Mouse (Mus musculus) regulatory T cell (primary cell): ENCODE data around the gene Lacc1.
"Not testable (repeated sequence)": the region's sequence is repeated elsewhere in the genome, so short reads cannot be mapped to it uniquely, and the experiment has no call there.

Experiments used
- in situ Hi-C: fragments of 300-600 bp; cut with MboI, MseI; formaldehyde crosslinking; loops from one replicate; pipeline ENCODE4 v1.15.1; 2025; ENCODE audit warnings: high pct_unique_total_duplicates

Lacc1 gene

GRCm38 (mm10) chr14:77036226-77037046, at the start of gene Lacc1, which contains the start of gene Ccdc122:
Gene Lacc1 (minus strand): TSS chr14:77036904.
Gene Ccdc122 (plus strand): TSS chr14:77036772.
- in situ Hi-C loops: no loop called here

- in situ Hi-C loops: no loop called here
Measured at GRCm38 (mm10) chr14:77081248-77081647, 44.5 kb upstream of the Lacc1 start.

DNA sequence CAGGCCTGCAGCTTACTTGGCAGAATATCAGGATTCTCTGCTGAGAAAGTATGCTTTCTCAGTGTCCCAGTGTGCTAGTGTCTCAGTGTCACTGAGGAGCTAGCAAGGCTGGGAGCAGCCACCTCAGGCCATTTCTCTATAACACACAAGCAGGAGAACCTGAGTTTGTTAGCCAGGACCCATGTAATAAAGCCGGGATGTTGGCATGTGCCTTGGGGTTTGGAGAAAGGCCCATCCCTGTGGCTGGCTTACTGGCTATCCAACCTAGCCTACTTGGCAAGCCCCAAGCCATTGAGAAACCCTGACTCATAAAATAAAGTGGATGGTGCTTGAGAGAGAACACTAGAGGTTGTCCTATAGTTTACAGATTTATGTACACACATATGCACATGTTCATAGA, 32.7 kb upstream of the Lacc1 start:
- in situ Hi-C loops: no loop called here

GRCm38 (mm10) chr14:77053288-77053687, 16.6 kb upstream of the Lacc1 start:
- in situ Hi-C loops: no loop called here

- in situ Hi-C loops: no loop called here
Measured at GRCm38 (mm10) chr14:77037832-77038425, 1.2 kb upstream of the Lacc1 start.

DNA sequence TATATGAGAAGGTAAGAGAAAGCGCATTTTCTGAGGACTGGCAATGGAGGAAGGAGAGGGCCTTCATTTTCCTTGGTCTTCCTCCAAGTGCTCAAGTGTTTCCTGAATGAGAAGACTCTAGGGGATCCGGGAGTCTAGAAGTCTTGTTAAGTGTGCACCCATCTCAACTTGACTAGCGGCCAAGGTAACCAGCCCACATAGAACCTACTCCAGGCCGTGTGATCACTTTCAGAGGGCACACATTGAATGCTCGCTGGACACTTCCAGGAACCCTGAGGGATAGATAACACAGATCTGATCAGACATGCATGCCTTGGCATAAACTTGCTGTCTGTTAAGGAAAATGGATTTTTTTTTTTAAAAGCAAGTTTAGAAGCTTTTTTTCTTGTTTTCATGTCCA, 626 bp upstream of the Lacc1 start:
- in situ Hi-C loops: no loop called here

DNA sequence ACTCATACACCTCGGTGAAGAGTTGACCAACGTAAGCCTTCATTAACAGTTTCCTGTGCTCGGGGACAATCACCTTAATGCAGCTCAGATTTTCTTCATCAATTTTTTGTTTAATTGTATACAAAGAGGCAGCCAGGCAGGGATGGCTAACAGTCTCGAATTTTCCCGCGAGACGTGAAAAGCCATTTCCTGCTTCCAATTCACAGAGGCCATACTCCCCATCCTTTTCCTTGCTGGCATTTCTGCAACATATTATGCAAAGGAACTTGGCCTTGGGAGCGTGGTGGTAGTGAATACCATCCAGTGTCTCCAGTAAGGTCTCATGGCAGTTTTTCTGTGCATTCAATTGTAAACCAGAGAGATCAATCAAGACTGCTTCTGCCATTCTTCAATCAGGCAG, 1.7 kb downstream of the Lacc1 start:
- in situ Hi-C loops: no loop called here

- in situ Hi-C loops: no loop called here
Measured at GRCm38 (mm10) chr14:77034175-77034915, 2.4 kb downstream of the Lacc1 start.

GRCm38 (mm10) chr14:77033391-77033790, 3.3 kb downstream of the Lacc1 start:
- in situ Hi-C loops: no loop called here

- in situ Hi-C loops: no loop called here
Measured at GRCm38 (mm10) chr14:77032433-77032832, 4.3 kb downstream of the Lacc1 start.

- in situ Hi-C loops: no loop called here
Measured at GRCm38 (mm10) chr14:77030808-77031207, 5.9 kb downstream of the Lacc1 start.

DNA sequence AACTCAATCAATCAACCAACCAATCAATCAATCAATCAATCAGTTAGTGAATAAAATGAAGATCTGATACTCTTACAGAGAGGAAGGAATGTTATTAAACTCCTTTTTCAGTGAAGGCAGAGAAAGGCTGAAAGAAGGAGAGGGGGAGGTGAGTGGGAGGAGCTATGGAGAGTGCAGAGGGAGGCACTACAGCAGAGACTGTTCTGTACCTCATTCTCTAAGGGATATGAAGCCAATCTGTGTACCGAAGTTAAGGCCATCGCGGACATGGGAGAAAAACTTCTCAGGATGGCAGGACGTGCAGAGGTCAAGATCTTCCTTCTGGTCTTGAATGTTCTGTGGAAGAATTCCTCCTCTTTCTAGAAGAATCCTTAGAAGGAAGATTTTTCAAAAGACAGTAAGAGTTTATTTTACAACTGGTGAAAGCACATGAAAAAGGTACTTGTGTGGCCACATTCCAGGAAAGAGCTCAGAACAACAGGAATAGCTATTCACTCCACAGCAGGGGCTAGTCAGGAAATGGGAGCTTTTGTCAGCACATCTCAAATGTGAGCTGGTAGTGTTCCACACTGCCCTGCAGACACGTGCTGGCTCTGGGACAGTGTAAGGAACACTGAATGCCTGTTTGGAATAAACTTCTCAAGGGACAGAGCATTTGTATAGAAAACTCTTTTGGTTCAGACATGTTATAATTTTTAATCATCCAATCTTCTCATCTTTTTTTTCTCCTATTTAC, 7.2 kb downstream of the Lacc1 start:
- in situ Hi-C loops: no loop called here

GRCm38 (mm10) chr14:77024499-77024898, 12.2 kb downstream of the Lacc1 start:
- in situ Hi-C loops: loop anchor here (25.0 kb wide), 1 partner anchor 862 kb away; no protein-coding TSS in a partner anchor

DNA sequence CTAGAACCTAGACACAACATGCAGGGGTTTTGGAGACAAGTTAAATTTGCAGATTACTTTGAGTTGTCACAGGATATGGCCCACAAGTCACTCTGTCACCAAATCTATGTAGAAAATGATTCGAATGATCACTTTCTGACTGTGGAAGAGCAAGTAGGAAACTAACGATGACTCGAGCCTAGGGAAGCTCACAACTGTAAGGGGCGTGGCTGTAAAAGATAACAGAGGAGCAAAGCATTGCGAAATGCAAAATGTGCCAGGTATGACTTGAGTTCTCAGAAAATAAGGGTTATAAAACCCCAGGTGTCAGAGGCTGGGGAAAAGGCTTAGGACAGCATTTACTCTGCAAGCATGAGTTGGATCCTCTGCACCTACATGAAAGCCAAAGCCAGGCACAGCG, 19.5 kb downstream of the Lacc1 start:
- in situ Hi-C loops: loop anchor here (25.0 kb wide), 1 partner anchor 855 kb away; no protein-coding TSS in a partner anchor

GRCm38 (mm10) chr14:77016783-77017182, 19.9 kb downstream of the Lacc1 start:
- in situ Hi-C loops: loop anchor here (25.0 kb wide), 1 partner anchor 854 kb away; no protein-coding TSS in a partner anchor

DNA sequence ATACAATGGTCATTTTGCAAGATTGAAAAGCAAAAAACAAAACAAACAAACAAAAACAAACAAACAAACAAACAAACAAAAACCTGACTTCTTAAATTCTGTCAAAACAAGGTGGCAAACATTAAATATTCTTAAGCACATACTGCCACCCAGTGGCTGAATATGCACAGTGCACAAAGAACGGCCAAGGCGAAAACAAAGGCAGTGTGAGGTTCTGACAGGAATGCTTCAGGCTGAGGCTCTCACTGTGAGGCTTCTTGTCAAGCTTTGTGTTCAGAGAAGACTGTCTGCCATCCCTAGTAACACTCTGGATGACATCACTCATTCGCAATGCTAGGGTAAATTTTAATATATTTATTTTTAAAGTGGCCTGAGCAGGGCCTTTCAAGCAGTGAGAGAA, 24.9 kb downstream of the Lacc1 start:
- in situ Hi-C loops: loop anchor here (25.0 kb wide), 1 partner anchor 850 kb away; no protein-coding TSS in a partner anchor

DNA sequence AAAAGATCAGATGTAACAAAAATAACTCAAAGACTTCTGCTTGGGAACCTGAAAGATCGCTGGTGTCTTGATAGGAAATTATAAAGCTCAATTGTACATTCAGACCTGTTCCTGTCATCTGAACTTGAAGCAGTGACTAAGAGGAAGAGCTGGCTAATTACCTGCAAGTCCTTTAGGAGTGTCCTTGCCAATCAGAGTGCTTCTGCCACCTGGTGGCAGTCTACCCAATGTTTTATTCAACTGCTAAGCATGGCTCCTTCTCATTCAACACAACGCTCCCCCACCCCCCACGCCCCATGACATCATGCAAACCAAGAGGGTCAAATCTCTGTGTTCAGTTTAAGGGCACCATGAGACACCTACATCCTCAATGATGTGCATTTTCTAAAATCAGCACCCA, 28.5 kb downstream of the Lacc1 start:
- in situ Hi-C loops: loop anchor here (5.0 to 25.0 kb wide), 3 partner anchors 136 to 846 kb away; no protein-coding TSS in a partner anchor

DNA sequence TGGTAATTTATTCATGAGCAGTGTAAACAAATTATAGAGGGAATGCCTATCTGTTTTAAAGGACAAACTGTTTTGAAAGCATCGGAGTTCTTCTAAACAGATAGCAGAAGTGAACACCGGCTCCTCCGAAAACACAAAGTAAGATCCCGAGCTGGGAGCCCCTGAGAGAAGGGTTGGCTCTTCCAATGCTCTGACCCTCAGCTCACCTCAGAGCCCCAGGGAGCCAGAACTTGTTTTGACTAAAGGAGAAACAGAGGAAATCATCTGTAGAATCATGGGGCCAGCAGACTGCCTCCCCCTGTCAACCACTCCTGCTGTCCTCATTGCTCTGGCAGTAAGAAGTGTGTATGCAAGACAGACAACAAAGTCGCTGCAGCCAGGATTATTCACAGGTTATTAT, 31.1 kb downstream of the Lacc1 start:
- in situ Hi-C loops: loop anchor here (5.0 to 25.0 kb wide), 3 partner anchors 133 to 843 kb away; no protein-coding TSS in a partner anchor

DNA sequence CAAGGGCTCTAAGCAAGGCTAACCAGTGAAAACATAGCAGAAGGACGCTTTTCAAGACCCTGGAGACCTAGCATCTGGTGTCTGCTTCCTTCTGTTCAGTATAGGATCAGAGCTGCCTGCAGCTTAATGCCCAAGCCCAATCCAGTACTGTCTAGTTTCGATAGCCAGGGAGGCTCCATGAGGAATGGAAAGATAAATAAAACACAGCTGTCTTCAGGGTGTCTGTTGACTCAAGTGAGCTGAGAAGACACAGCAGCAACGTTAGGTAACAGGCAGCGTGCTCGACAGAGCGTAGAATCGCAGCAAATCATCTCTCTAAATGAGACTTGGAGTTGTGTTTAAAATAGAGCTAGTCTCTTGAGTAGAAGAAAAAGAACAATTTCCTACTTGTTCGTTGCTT, 32.0 kb downstream of the Lacc1 start:
- in situ Hi-C loops: loop anchor here (5.0 to 25.0 kb wide), 3 partner anchors 132 to 842 kb away; no protein-coding TSS in a partner anchor

- in situ Hi-C loops: not testable (repeated sequence)
Measured at GRCm38 (mm10) chr14:76990351-76990750, 46.4 kb downstream of the Lacc1 start.

GRCm38 (mm10) chr14:76981781-76982180, 54.9 kb downstream of the Lacc1 start:
- in situ Hi-C loops: no loop called here
